Mouse (Mus musculus) liver, adult 2 months (tissue): ENCODE measurements at regions not wholly inside any gene's neighbourhood (a gene's known extent, or its start where the extent isn't known, plus 50 kb on each side); places are given as distances from the start of the nearest gene placed in this dataset.

Experiments
- CTCF ChIP-seq: fragments of 200-500 bp; IDR thresholded peaks from 2 replicates; pipeline ENCODE4 v1.5.1; 2011; ENCODE audit warnings: low read depth, low read length, control low read depth
- POLR2A ChIP-seq: fragments of 200-500 bp; IDR thresholded peaks from 2 replicates; pipeline ENCODE4 v1.6.1; 2011; ENCODE audit warnings: low read length, control low read depth; ENCODE audit not compliant: insufficient read depth; ENCODE audit errors: extremely low read depth

GRCm38 (mm10) chr2:116954280-116954679 is 75.8 kb downstream of the Tmco5 start:
- TF ChIP-seq CTCF (no peak), POLR2A (no peak)
